Mouse (Mus musculus) heart, embryonic 15.5 days (tissue): ENCODE measurements at regions not wholly inside any gene's neighbourhood (a gene's known extent, or its start where the extent isn't known, plus 50 kb on each side); places are given as distances from the start of the nearest gene placed in this dataset.

Source experiments
- ATAC-seq: fragments of 200-750 bp; cut with Nextera tagmentation; replicated peaks from 2 replicates; pipeline ENCODE4 v1.8.0; 2017; ENCODE audit warnings: low read depth, moderate TSS enrichment; ENCODE audit not compliant: insufficient number of reproducible peaks, insufficient read depth, low FRiP score
- H3K27ac ChIP-seq: fragments of 300-500 bp; sonication (generic); 2 replicates; pipeline ENCODE4 v1.5.1; 2015; ENCODE audit warnings: mild to moderate bottlenecking, inconsistent platforms
- H3K27me3 ChIP-seq: fragments of 300-500 bp; sonication (generic); 2 replicates; pipeline ENCODE4 v1.6.1; 2015; ENCODE audit warnings: inconsistent platforms
- H3K36me3 ChIP-seq: fragments of 300-500 bp; sonication (generic); 2 replicates; pipeline ENCODE4 v1.6.1; 2015; ENCODE audit warnings: mild to moderate bottlenecking, inconsistent platforms
- H3K4me1 ChIP-seq: fragments of 300-500 bp; sonication (generic); replicated peaks from 2 replicates; pipeline ENCODE4 v1.6.1; 2015; ENCODE audit warnings: inconsistent platforms
- H3K4me2 ChIP-seq: fragments of 300-500 bp; sonication (generic); 2 replicates; pipeline ENCODE4 v1.6.1; 2015; ENCODE audit warnings: inconsistent platforms, mild to moderate bottlenecking, moderate library complexity
- H3K4me3 ChIP-seq: fragments of 300-500 bp; sonication (generic); 2 replicates; pipeline ENCODE4 v1.5.1; 2015; ENCODE audit warnings: mild to moderate bottlenecking, inconsistent platforms
- H3K9ac ChIP-seq: fragments of 300-500 bp; sonication (generic); 2 replicates; pipeline ENCODE4 v1.6.1; 2015; ENCODE audit warnings: mild to moderate bottlenecking, inconsistent platforms
- H3K9me3 ChIP-seq: fragments of 300-500 bp; sonication (generic); replicated peaks from 2 replicates; pipeline ENCODE4 v1.6.1; 2016; ENCODE audit warnings: inconsistent platforms
- WGBS: fragments of 180-500 bp; shearing (Covaris S2); methylation state at CpG from one replicate; pipeline ENCODE4 v1.1.7; 2015; ENCODE audit warnings: mixed read lengths; 5-methylcytosine and 5-hydroxymethylcytosine counted together

- no peaks in the 10 kb centered on the region for H3K36me3 ChIP-seq
- no peak overlapping the region for H3K4me3 ChIP-seq
- no peak overlapping the region for H3K4me2 ChIP-seq
- no peaks in the 10 kb centered on the region for H3K27me3 ChIP-seq
- no peak overlapping the region for H3K27ac ChIP-seq
- H3K4me1 ChIP-seq, result no peaks in the 10 kb centered on the region
- no peak for ATAC-seq
- H3K9ac ChIP-seq, result no peak overlapping the region
- no peaks in the 10 kb centered on the region for H3K9me3 ChIP-seq
- WGBS, result 13% methylated on average over 1 of the region's 1 CpGs
Measured at GRCm38 (mm10) chr5:54258087-54258733, 259.9 kb downstream of the Stim2 start.

DNA sequence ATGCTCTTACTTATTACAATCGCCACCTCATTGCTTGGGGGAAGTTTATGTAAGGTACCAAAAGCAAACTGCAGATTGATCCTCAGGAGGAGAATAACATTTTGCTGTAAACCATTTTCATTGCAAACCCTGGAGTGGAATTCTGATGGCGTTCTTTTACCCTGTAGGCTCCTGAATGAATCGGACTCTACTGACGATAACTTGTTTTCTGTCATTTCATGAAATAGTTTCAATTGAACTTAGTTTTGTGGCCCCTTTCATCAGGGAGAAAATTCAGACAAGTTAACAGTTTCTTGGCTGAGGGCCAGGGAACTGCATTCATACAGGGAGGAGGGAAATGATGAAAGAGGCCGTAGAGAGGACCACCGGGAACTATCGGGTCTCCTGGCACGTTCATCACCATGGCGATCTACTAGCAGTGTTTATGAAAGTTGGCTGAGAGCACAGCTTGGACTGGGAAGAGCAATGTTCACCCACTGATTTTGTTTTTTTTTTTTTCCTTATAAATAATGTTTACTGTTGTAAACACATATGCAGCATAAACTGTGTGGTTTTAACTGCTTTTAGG is 266.7 kb downstream of the Stim2 start:
- WGBS, result 26% methylated on average over 9 of the region's 9 CpGs
- H3K9me3 ChIP-seq, result no peaks in the 10 kb centered on the region
- H3K27ac ChIP-seq, result no peak overlapping the region
- H3K9ac ChIP-seq, result no peak overlapping the region
- peaks cover 7% of the 10 kb centered on the region for H3K4me1 ChIP-seq
- no peak overlapping the region for H3K4me3 ChIP-seq
- H3K27me3 ChIP-seq, result no peaks in the 10 kb centered on the region
- H3K4me2 ChIP-seq, result 0 out of 2 replicates have a peak overlapping the region, but pooled peaks have one; percentile 8
- H3K36me3 ChIP-seq, result no peaks in the 10 kb centered on the region
- ATAC-seq, result no peak

GRCm38 (mm10) chr5:54267905-54268590 is 269.7 kb downstream of the Stim2 start:
- H3K4me3 ChIP-seq, result no peak overlapping the region
- no peak overlapping the region for H3K9ac ChIP-seq
- ATAC-seq, result no peak
- H3K27ac ChIP-seq, result no peak overlapping the region
- 52% methylated on average over 10 of the region's 10 CpGs for WGBS
- peaks cover 7% of the 10 kb centered on the region for H3K4me1 ChIP-seq
- H3K27me3 ChIP-seq, result no peaks in the 10 kb centered on the region
- no peak overlapping the region for H3K4me2 ChIP-seq
- H3K9me3 ChIP-seq, result 0 out of 2 replicates have a peak, but pooled peaks cover 6% of the 10 kb centered on the region
- H3K36me3 ChIP-seq, result no peaks in the 10 kb centered on the region

- Histone ChIP-seq H3K4me1 (no peaks in the 10 kb centered on the region), H3K9ac (no peak overlapping the region)
Measured at GRCm38 (mm10) chr5:54279357-54279756, 281.1 kb downstream of the Stim2 start.

GRCm38 (mm10) chr5:54280670-54281069 is 282.4 kb downstream of the Stim2 start:
- no peak overlapping the region for H3K4me3 ChIP-seq
- no peaks in the 10 kb centered on the region for H3K36me3 ChIP-seq
- no peak overlapping the region for H3K27ac ChIP-seq
- ATAC-seq, result no peak
- H3K9me3 ChIP-seq, result no peaks in the 10 kb centered on the region
- no peaks in the 10 kb centered on the region for H3K27me3 ChIP-seq
- no peaks in the 10 kb centered on the region for H3K4me1 ChIP-seq
- 44% methylated on average over 4 of the region's 4 CpGs for WGBS
- H3K4me2 ChIP-seq, result no peak overlapping the region
- no peak overlapping the region for H3K9ac ChIP-seq

More at GRCm38 (mm10) chr5:54279357-54279756, 281.1 kb downstream of the Stim2 start:
- H3K4me3 ChIP-seq, result no peak overlapping the region
- H3K4me2 ChIP-seq, result no peak overlapping the region
- 71% methylated on average over 8 of the region's 8 CpGs for WGBS
- no peaks in the 10 kb centered on the region for H3K27me3 ChIP-seq
- ATAC-seq, result no peak
- no peaks in the 10 kb centered on the region for H3K9me3 ChIP-seq
- no peaks in the 10 kb centered on the region for H3K36me3 ChIP-seq
- no peak overlapping the region for H3K27ac ChIP-seq

DNA sequence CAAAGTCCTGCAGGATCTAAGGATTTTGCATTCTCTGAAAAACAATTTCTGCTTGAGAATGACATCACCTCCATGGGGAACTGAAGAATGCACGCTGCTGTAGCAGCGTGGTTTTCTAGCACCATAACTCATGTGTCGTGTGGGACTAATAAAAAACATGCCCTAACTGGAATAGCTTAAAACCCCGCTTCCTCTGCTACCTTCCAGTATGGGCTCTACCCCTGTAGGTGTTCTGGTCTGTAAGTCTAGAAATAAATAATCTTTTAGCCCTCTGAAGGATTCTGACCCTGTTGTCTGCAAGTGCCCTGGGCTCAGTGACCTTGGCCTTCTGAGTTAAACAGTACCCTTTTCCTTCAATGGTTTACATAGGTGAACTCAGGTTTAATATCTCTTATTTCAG is 282.8 kb downstream of the Stim2 start:
- no peaks in the 10 kb centered on the region for H3K4me1 ChIP-seq
- no peak overlapping the region for H3K4me2 ChIP-seq
- no peaks in the 10 kb centered on the region for H3K9me3 ChIP-seq
- H3K4me3 ChIP-seq, result no peak overlapping the region
- H3K27me3 ChIP-seq, result no peaks in the 10 kb centered on the region
- ATAC-seq, result no peak
- no peak overlapping the region for H3K27ac ChIP-seq
- WGBS, result 74% methylated on average over 4 of the region's 4 CpGs
- H3K9ac ChIP-seq, result no peak overlapping the region
- H3K36me3 ChIP-seq, result no peaks in the 10 kb centered on the region

- Histone ChIP-seq H3K27me3 (no peaks in the 10 kb centered on the region), H3K4me3 (no peak overlapping the region), H3K9ac (no peak overlapping the region), H3K4me1 (no peaks in the 10 kb centered on the region), H3K4me2 (no peak overlapping the region), H3K27ac (no peak overlapping the region), H3K9me3 (no peaks in the 10 kb centered on the region), H3K36me3 (no peaks in the 10 kb centered on the region)
- 28% methylated on average over 12 of the region's 12 CpGs for WGBS
- no peak for ATAC-seq
Measured at GRCm38 (mm10) chr5:54290372-54291080, 292.2 kb downstream of the Stim2 start.

DNA sequence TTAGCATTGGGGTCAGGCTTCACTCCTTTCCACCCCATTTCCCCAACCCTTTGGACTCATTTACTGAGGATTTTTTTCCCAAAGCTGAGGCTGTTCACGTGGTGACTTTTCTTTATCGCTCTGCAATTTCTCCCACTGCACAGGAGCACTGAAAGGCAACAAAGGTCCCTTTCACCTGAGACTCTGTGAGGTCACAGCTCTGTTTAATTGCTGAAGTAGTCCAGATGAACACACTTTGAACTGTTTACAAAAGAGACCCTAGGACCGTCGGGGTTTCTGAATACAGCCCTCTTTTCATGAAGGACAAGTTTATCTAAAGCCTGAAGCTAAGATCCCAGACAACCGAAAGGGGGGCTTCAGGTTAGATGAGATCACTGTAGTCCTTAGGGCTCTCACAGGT is 293.6 kb downstream of the Stim2 start:
- no peak for ATAC-seq
- H3K4me3 ChIP-seq, result no peak overlapping the region
- no peak overlapping the region for H3K4me2 ChIP-seq
- WGBS, result 47% methylated on average over 5 of the region's 5 CpGs
- H3K9ac ChIP-seq, result no peak overlapping the region
- H3K4me1 ChIP-seq, result no peaks in the 10 kb centered on the region
- H3K27me3 ChIP-seq, result no peaks in the 10 kb centered on the region
- H3K36me3 ChIP-seq, result no peaks in the 10 kb centered on the region
- no peak overlapping the region for H3K27ac ChIP-seq
- no peaks in the 10 kb centered on the region for H3K9me3 ChIP-seq

GRCm38 (mm10) chr5:54313660-54314279 is 315.5 kb downstream of the Stim2 start:
- no peak for ATAC-seq
- no peak overlapping the region for H3K9ac ChIP-seq
- WGBS, result 84% methylated on average over 8 of the region's 8 CpGs

DNA sequence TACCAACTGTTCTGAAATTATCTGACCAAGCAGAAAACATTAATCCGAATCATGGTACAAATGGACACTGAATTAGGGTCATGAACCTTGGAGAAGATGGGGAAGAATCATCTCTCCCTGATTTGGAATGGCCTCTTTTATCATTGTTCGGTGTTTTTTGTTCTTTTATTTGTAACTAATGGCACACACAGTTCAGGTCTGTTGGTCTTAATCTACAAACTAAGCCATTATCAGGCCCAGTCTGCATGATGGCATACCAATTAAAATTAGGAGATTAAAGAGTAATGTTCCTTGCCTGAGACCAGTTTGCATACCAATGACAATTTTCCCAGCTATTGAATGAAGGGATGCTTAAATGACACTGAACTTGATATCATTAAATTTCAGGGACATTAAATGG is 332.1 kb downstream of the Stim2 start:
- H3K4me3 ChIP-seq, result no peak overlapping the region
- no peak overlapping the region for H3K27ac ChIP-seq
- WGBS, result 86% methylated on average over 2 of the region's 2 CpGs

More at GRCm38 (mm10) chr5:54313660-54314279, 315.5 kb downstream of the Stim2 start:
- Histone ChIP-seq H3K4me1 (no peaks in the 10 kb centered on the region), H3K9me3 (no peaks in the 10 kb centered on the region), H3K27ac (no peak overlapping the region), H3K4me3 (no peak overlapping the region), H3K36me3 (no peaks in the 10 kb centered on the region), H3K4me2 (no peak overlapping the region), H3K27me3 (no peaks in the 10 kb centered on the region)

GRCm38 (mm10) chr5:54342976-54343375 is 344.7 kb downstream of the Stim2 start:
- Histone ChIP-seq H3K27ac (no peak overlapping the region), H3K9ac (no peak overlapping the region), H3K9me3 (no peaks in the 10 kb centered on the region), H3K4me3 (no peak overlapping the region), H3K36me3 (no peaks in the 10 kb centered on the region), H3K4me2 (no peak overlapping the region), H3K4me1 (no peaks in the 10 kb centered on the region), H3K27me3 (no peaks in the 10 kb centered on the region)
- 83% methylated on average over 6 of the region's 6 CpGs for WGBS
- no peak for ATAC-seq

More for the DNA sequence above, 332.1 kb downstream of the Stim2 start:
- no peaks in the 10 kb centered on the region for H3K27me3 ChIP-seq
- no peaks in the 10 kb centered on the region for H3K4me1 ChIP-seq
- no peaks in the 10 kb centered on the region for H3K36me3 ChIP-seq
- H3K9ac ChIP-seq, result no peak overlapping the region
- no peak for ATAC-seq
- no peak overlapping the region for H3K4me2 ChIP-seq
- no peaks in the 10 kb centered on the region for H3K9me3 ChIP-seq
